Mouse (Mus musculus): ENCODE measurements around the gene Gm6525. TPM values are rescaled to one million over a fixed set of nuclear protein-coding genes. Genes with fewer than 3 reads are reported as not detected.

Gm6525 gene
- polyA plus RNA-seq (2012; rRNA removed), result not detected in 2 replicates

DNA sequence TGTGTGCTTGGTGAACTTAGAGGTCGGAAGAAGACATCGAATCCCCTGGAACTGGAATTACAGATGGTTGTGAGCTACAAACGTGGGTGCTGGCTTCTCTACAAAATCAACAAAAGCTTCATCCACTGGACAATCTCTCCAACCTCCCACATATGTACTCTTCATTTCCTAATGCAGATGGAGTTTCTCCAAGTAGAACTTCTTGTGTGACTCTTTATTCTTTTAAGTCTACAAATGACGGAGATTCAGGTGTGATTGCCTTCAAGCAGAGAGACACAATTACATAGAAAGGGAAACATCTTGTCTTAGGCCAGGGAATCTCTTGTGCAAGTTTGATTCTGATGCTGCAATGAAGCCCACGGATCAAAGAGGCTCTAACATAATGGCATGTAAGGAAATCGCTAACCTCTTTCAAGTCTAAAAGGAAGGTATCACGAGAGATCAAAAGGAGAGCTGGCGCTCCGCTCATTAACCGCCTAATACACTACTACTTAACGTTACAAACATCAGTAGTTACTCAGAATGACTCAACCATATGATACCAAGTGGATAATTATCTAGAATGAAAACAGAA lies at the start of gene Gm6525:
Gene Gm6525 (plus strand): TSS at position 524 of the 574 bp plus-strand sequence.
- no peak within 1 kb of the TSS for H3K4me3 ChIP-seq (ENCODE audit: extremely low read depth, insufficient read depth, insufficient read length)
- DNase-seq (ENCODE audit: low read depth in 1 of 2, low spot score in 2 of 2), result no peak
- no peaks in the 10 kb centered on the region for H3K27me3 ChIP-seq (ENCODE audit: control insufficient read depth, insufficient read depth, low read length)
- H3K4me1 ChIP-seq (ENCODE audit: control insufficient read depth, insufficient read depth, insufficient read length), result peaks cover 3% of the 10 kb centered on the region; the same call in 1 of the 2 replicates
- WGBS, result 84% methylated on average over 11 of the region's 11 CpGs
- H3K36me3 ChIP-seq (ENCODE audit: control insufficient read depth, insufficient read depth, low read length), result no peaks in the 10 kb centered on the region
- H3K27ac ChIP-seq (ENCODE audit: insufficient read depth, low read length), result no peak within 1 kb of the TSS
- TF ChIP-seq CTCF (IDR thresholded peaks at IDR 0.05; ENCODE audit: extremely low read depth, insufficient read depth, insufficient read length, insufficient replicate concordance) (no peak), POLR2A (IDR thresholded peaks at IDR 0.05; ENCODE audit: low read depth, low read length) (no peak)

DNA sequence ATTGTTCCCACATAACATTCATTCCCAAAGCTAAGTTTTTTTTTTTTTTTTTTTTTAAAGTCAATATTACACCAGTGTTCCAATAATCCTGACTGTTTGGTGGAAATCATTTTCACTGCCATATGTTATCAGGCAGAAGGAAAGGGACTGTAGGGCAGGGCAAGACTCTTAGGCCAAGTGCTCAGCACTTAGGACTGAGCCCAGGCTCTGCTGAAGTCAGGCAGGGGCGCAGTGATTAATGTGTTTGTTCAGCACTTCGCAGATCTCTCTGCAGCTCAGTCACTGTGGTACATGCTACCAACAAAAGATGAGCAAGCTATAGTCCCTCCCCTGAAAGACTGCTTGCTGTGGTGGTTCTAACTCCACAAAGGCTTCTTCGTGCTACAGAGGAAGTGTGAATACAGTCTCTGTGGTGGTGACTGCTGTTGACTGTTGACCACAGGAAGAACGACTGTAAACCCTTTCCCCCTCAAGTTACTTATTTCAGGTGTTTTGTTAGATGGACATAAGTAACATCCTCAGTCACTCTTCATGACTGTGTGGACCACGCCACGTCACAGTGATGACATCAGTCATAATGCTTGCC lies 48.1 kb upstream of the Gm6525 start:
- H3K36me3 ChIP-seq (ENCODE audit: control insufficient read depth, insufficient read depth, low read length), result no peaks in the 10 kb centered on the region
- H3K27ac ChIP-seq (ENCODE audit: insufficient read depth, low read length), result no peak overlapping the region
- no peak overlapping the region for H3K4me3 ChIP-seq (ENCODE audit: extremely low read depth, insufficient read depth, insufficient read length)
- peaks cover 8% of the 10 kb centered on the region; the same call in 1 of the 2 replicates for H3K4me1 ChIP-seq (ENCODE audit: control insufficient read depth, insufficient read depth, insufficient read length)
- TF ChIP-seq POLR2A (IDR thresholded peaks at IDR 0.05; ENCODE audit: low read depth, low read length), result no peak
- no peak for TF ChIP-seq CTCF (IDR thresholded peaks at IDR 0.05; ENCODE audit: extremely low read depth, insufficient read depth, insufficient read length, insufficient replicate concordance)
- H3K27me3 ChIP-seq (ENCODE audit: control insufficient read depth, insufficient read depth, low read length), result no peaks in the 10 kb centered on the region
- peak in 1 of 2 experiments; percentile 9 for DNase-seq (ENCODE audit: low read depth in 1 of 2, low spot score in 2 of 2)
- 29% methylated on average over 6 of the region's 6 CpGs for WGBS

DNA sequence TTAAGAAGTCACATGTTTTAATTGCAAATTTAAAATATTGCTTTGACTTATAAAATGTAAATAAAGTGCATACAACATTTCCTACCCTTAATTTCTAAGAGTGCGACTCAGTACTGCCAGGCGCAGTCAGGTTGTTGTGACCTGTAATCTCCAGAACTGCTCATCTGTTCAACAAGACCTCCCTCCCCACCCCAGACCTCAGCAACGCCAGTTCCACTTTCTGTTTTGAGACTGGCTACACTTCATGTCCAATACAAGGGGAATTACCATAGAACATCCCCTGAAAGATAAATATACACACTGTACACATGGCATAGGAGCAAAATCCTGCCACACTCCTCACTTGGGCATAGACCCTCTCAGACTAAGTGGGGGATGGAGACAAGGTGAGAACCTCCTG lies 47.2 kb upstream of the Gm6525 start:
- WGBS, result 55% methylated on average over 3 of the region's 3 CpGs
- Histone ChIP-seq H3K4me1 (ENCODE audit: control insufficient read depth, insufficient read depth, insufficient read length) (peaks cover 8% of the 10 kb centered on the region; the same call in 1 of the 2 replicates), H3K27me3 (ENCODE audit: control insufficient read depth, insufficient read depth, low read length) (no peaks in the 10 kb centered on the region), H3K4me3 (ENCODE audit: extremely low read depth, insufficient read depth, insufficient read length) (no peak overlapping the region), H3K27ac (ENCODE audit: insufficient read depth, low read length) (no peak overlapping the region), H3K36me3 (ENCODE audit: control insufficient read depth, insufficient read depth, low read length) (no peaks in the 10 kb centered on the region)
- peak; percentile 15 to 16 for DNase-seq (ENCODE audit: low read depth in 1 of 2, low spot score in 2 of 2)
- no peak for TF ChIP-seq POLR2A (IDR thresholded peaks at IDR 0.05; ENCODE audit: low read depth, low read length)
- no peak for TF ChIP-seq CTCF (IDR thresholded peaks at IDR 0.05; ENCODE audit: extremely low read depth, insufficient read depth, insufficient read length, insufficient replicate concordance)

DNA sequence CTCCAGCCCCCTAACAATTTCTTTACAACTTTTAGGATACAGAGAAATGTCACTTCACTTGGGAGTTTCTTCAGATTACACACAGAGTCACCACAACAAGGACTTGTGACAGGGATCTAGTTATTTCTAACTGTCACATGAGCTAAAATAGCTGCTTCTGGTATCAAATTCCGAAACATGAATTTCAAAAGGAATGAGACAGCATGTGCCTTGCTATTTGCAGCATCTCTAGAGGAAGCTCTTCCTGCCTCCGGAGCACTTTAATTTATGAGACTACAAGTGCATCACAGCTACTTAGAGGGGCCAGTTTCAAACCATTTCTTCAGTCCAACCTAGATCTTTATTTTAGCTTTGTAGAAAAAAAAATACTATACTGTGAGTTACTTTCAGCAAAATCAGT lies 46.5 kb upstream of the Gm6525 start:
- H3K4me1 ChIP-seq (ENCODE audit: control insufficient read depth, insufficient read depth, insufficient read length), result peaks cover 8% of the 10 kb centered on the region; the same call in 1 of the 2 replicates
- DNase-seq (ENCODE audit: low read depth in 1 of 2, low spot score in 2 of 2), result no peak
- H3K27ac ChIP-seq (ENCODE audit: insufficient read depth, low read length), result no peak overlapping the region
- H3K4me3 ChIP-seq (ENCODE audit: extremely low read depth, insufficient read depth, insufficient read length), result no peak overlapping the region
- no peak for TF ChIP-seq CTCF (IDR thresholded peaks at IDR 0.05; ENCODE audit: extremely low read depth, insufficient read depth, insufficient read length, insufficient replicate concordance)
- no peak for TF ChIP-seq POLR2A (IDR thresholded peaks at IDR 0.05; ENCODE audit: low read depth, low read length)
- no peaks in the 10 kb centered on the region for H3K27me3 ChIP-seq (ENCODE audit: control insufficient read depth, insufficient read depth, low read length)
- H3K36me3 ChIP-seq (ENCODE audit: control insufficient read depth, insufficient read depth, low read length), result no peaks in the 10 kb centered on the region
- 83% methylated on average over 2 of the region's 2 CpGs for WGBS

DNA sequence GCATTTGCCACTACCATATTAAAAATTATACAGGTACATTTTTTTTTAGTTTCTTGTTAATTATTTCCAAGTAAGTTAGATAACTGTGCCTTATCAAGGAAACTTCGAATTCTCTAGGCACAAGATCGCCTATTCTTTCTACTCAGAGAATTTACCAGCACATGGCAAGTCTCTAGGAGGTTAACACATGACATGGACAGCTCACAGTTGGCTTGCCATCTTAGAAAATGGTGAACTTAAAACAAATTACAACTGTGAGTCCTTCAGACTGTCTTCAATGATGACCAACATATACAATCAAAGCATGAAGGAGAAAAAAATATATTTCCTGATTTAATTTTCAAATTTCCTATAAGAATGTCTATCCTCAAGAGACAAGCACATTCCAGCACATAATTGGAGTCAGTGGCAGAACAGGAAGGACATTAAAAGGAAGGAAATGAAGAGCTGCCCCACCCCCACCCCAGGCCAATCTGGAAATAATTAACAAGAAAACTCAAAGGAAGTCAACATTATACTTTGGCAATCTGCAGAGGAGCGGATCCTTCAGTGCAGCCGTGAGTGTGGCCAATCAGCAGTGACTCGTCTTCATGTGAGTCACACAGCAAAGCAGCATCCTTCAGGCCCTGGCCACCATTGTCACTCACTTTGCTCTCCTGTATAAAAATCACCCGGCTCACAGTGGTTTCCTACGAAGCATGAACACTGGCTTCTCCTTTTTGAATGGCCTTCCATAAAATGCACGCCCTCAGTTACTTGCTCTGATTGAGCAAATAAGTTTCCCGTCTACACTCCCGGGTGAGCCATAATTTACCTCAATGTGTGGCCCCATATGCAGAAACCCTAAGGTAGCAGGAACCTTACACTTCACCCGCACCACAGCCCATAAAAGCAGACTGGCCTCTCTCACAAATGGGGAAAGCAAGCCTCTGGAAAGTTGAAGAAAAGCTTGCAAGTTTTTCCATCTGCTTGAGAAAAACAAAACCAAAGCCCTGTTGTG lies 44.7 kb upstream of the Gm6525 start:
- peaks cover 8% of the 10 kb centered on the region; the same call in 1 of the 2 replicates for H3K4me1 ChIP-seq (ENCODE audit: control insufficient read depth, insufficient read depth, insufficient read length)
- DNase-seq (ENCODE audit: low read depth in 1 of 2, low spot score in 2 of 2), result no peak
- TF ChIP-seq CTCF (IDR thresholded peaks at IDR 0.05; ENCODE audit: extremely low read depth, insufficient read depth, insufficient read length, insufficient replicate concordance) (no peak), POLR2A (IDR thresholded peaks at IDR 0.05; ENCODE audit: low read depth, low read length) (no peak)
- no peaks in the 10 kb centered on the region for H3K27me3 ChIP-seq (ENCODE audit: control insufficient read depth, insufficient read depth, low read length)
- H3K27ac ChIP-seq (ENCODE audit: insufficient read depth, low read length), result no peak overlapping the region
- no peaks in the 10 kb centered on the region for H3K36me3 ChIP-seq (ENCODE audit: control insufficient read depth, insufficient read depth, low read length)
- H3K4me3 ChIP-seq (ENCODE audit: extremely low read depth, insufficient read depth, insufficient read length), result no peak overlapping the region
- WGBS, result 73% methylated on average over 11 of the region's 11 CpGs

DNA sequence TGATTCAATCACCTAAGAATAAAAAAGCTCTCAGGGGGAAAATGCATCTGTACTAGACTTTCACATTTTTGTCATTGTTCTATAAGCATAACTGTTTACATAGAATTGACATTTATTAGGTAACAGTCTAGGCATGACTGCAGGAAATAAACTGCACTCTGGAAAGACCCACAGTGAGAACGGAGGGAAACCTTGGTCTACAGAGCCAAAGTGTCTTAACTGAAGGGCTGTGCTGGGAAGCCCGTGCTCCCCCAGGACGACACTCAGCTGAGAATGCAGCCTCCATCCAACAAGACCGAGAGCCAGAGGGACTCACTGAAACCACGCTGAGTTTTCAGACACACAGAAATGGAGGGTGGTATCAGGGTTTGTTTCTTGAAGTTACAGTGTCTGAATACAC lies 43.1 kb upstream of the Gm6525 start:
- DNase-seq (ENCODE audit: low read depth in 1 of 2, low spot score in 2 of 2), result no peak
- Histone ChIP-seq H3K4me1 (ENCODE audit: control insufficient read depth, insufficient read depth, insufficient read length) (peaks cover 6% of the 10 kb centered on the region; the same call in 1 of the 2 replicates), H3K27ac (ENCODE audit: insufficient read depth, low read length) (no peak overlapping the region), H3K4me3 (ENCODE audit: extremely low read depth, insufficient read depth, insufficient read length) (no peak overlapping the region), H3K27me3 (ENCODE audit: control insufficient read depth, insufficient read depth, low read length) (no peaks in the 10 kb centered on the region), H3K36me3 (ENCODE audit: control insufficient read depth, insufficient read depth, low read length) (no peaks in the 10 kb centered on the region)
- TF ChIP-seq POLR2A (IDR thresholded peaks at IDR 0.05; ENCODE audit: low read depth, low read length), result no peak
- WGBS, result 90% methylated on average over 5 of the region's 5 CpGs
